Mouse (Mus musculus) 416B (cell line): ENCODE measurements at regions not wholly inside any gene's neighbourhood (a gene's known extent, or its start where the extent isn't known, plus 50 kb on each side); places are given as distances from the start of the nearest gene placed in this dataset.

Source experiments
- DNase-seq: peaks from one replicate; pipeline ENCODE4 v3.0.0; 2011; ENCODE audit warnings: low read depth

DNA sequence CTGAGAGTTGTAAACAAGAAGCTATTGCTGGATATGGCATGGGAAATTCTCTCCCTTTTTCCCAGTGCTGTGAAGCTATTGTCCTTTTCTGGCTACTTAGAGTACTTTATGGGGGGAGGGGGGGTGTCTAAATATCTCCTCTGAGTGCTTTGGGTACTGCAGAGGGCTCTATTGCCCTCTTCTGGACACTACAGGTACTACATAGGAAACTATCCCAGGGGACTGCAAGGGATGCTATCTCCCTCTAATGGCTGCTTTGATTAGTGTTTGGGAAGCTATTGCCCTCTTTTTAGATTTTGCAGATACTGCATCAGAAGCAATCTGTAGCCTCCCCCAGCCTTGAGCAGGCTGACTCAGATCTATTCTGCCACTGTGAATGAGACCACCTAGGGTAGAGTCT is 55.8 kb upstream of the 5430402E10Rik start:
- DNase-seq = peak; percentile 61
